Mouse (Mus musculus): ENCODE results near the gene Rpl6. TPM values are rescaled to one million over a fixed set of nuclear protein-coding genes. Genes with fewer than 3 reads are reported as not detected.
"Not testable (repeated sequence)": the region's sequence is repeated elsewhere in the genome, so short reads cannot be mapped to it uniquely, and the experiment has no call there.

Rpl6 gene
- polyA plus RNA-seq, 1 experiment from 2014 or later: 531 TPM

GRCm38 (mm10) chr5:121209755-121210600 is 5.7 kb downstream of the Rpl6 start:
- Histone ChIP-seq H3K79me2 (ENCODE audit: inconsistent target) (peaks cover 30% of the 10 kb centered on the region), H3K4me3 (ENCODE audit: inconsistent target) (no peak overlapping the region), H3K27ac (no peak overlapping the region), H3K36me3 (ENCODE audit: inconsistent target) (peaks cover 68% of the 10 kb centered on the region)
- WGBS (ENCODE audit: missing documents): 94% methylated on average over 6 of the region's 9 CpGs

- Histone ChIP-seq H3K4me3 (ENCODE audit: inconsistent target) (no peak overlapping the region), H3K27ac (no peak overlapping the region), H3K36me3 (ENCODE audit: inconsistent target) (peaks cover 68% of the 10 kb centered on the region), H3K79me2 (ENCODE audit: inconsistent target) (peaks cover 24% of the 10 kb centered on the region)
- 100% methylated on average over 1 of the region's 1 CpGs for WGBS (ENCODE audit: missing documents)
Measured at GRCm38 (mm10) chr5:121210601-121210924, 6.3 kb downstream of the Rpl6 start.

- H3K27ac ChIP-seq: no peak overlapping the region
- peaks cover 9% of the 10 kb centered on the region; the same call in 1 of the 2 replicates for H3K79me2 ChIP-seq (ENCODE audit: inconsistent target)
- H3K36me3 ChIP-seq (ENCODE audit: inconsistent target): peaks cover 52% of the 10 kb centered on the region
- 94% methylated on average over 6 of the region's 6 CpGs for WGBS (ENCODE audit: missing documents)
- H3K4me3 ChIP-seq (ENCODE audit: inconsistent target): no peak overlapping the region
Measured at GRCm38 (mm10) chr5:121212108-121212507, 7.8 kb downstream of the Rpl6 start.

- Histone ChIP-seq H3K36me3 (ENCODE audit: inconsistent target) (peaks cover 26% of the 10 kb centered on the region), H3K27ac (no peak overlapping the region), H3K4me3 (ENCODE audit: inconsistent target) (no peak overlapping the region), H3K79me2 (ENCODE audit: inconsistent target) (no peaks in the 10 kb centered on the region)
- WGBS (ENCODE audit: missing documents): 29% methylated on average over 6 of the region's 7 CpGs
Measured at GRCm38 (mm10) chr5:121214707-121215106, 10.4 kb downstream of the Rpl6 start.

GRCm38 (mm10) chr5:121215380-121216125 is 11.3 kb downstream of the Rpl6 start:
- H3K36me3 ChIP-seq (ENCODE audit: inconsistent target): peaks cover 21% of the 10 kb centered on the region
- no peaks in the 10 kb centered on the region for H3K79me2 ChIP-seq (ENCODE audit: inconsistent target)
- no peak overlapping the region for H3K4me3 ChIP-seq (ENCODE audit: inconsistent target)
- WGBS (ENCODE audit: missing documents): 48% methylated on average over 13 of the region's 13 CpGs
- no peak overlapping the region for H3K27ac ChIP-seq

GRCm38 (mm10) chr5:121216126-121216446 is 11.8 kb downstream of the Rpl6 start:
- Histone ChIP-seq H3K27ac (no peak overlapping the region), H3K79me2 (ENCODE audit: inconsistent target) (peaks cover 5% of the 10 kb centered on the region), H3K4me3 (ENCODE audit: inconsistent target) (no peak overlapping the region), H3K36me3 (ENCODE audit: inconsistent target) (peaks cover 17% of the 10 kb centered on the region)
- 56% methylated on average over 12 of the region's 12 CpGs for WGBS (ENCODE audit: missing documents)

GRCm38 (mm10) chr5:121216584-121217312 is 12.5 kb downstream of the Rpl6 start:
- not testable (repeated sequence) for H3K4me3 ChIP-seq (ENCODE audit: inconsistent target); H3K27ac ChIP-seq

GRCm38 (mm10) chr5:121217313-121217634 is 13.0 kb downstream of the Rpl6 start:
- no peak overlapping the region for H3K27ac ChIP-seq
- WGBS (ENCODE audit: missing documents): 100% methylated on average over 2 of the region's 2 CpGs
- peaks cover 16% of the 10 kb centered on the region for H3K79me2 ChIP-seq (ENCODE audit: inconsistent target)
- peaks cover 6% of the 10 kb centered on the region for H3K36me3 ChIP-seq (ENCODE audit: inconsistent target)
- no peak overlapping the region for H3K4me3 ChIP-seq (ENCODE audit: inconsistent target)

More at GRCm38 (mm10) chr5:121216584-121217312, 12.5 kb downstream of the Rpl6 start:
- WGBS (ENCODE audit: missing documents): 94% methylated on average over 8 of the region's 9 CpGs
- H3K79me2 ChIP-seq (ENCODE audit: inconsistent target): peaks cover 11% of the 10 kb centered on the region
- H3K36me3 ChIP-seq (ENCODE audit: inconsistent target): peaks cover 12% of the 10 kb centered on the region

- H3K36me3 ChIP-seq (ENCODE audit: inconsistent target): no peaks in the 10 kb centered on the region
- H3K4me3 ChIP-seq (ENCODE audit: inconsistent target): no peak overlapping the region
- peaks cover 35% of the 10 kb centered on the region for H3K79me2 ChIP-seq (ENCODE audit: inconsistent target)
- H3K27ac ChIP-seq: no peak overlapping the region
- WGBS (ENCODE audit: missing documents): 100% methylated on average over 1 of the region's 1 CpGs
Measured at GRCm38 (mm10) chr5:121219190-121219589, 14.9 kb downstream of the Rpl6 start.

- Histone ChIP-seq H3K36me3 (ENCODE audit: inconsistent target) (no peaks in the 10 kb centered on the region), H3K27ac (no peak within 1 kb of the TSS), H3K4me3 (ENCODE audit: inconsistent target) (peak within 1 kb of the TSS; percentile 44), H3K79me2 (ENCODE audit: inconsistent target) (peaks cover 43% of the 10 kb centered on the region)
- WGBS (ENCODE audit: missing documents): 1% methylated on average over 80 of the region's 90 CpGs
Measured at GRCm38 (mm10) chr5:121219980-121220731, 15.9 kb downstream of the Rpl6 start, which contains the start of gene Hectd4. Gene Hectd4 (plus strand): TSS chr5:121220219.

GRCm38 (mm10) chr5:121220732-121221301 is 16.5 kb downstream of the Rpl6 start:
- 0% methylated on average over 16 of the region's 38 CpGs for WGBS (ENCODE audit: missing documents)

GRCm38 (mm10) chr5:121221328-121221850 is 17.1 kb downstream of the Rpl6 start:
- Histone ChIP-seq H3K4me3 (ENCODE audit: inconsistent target) (peak overlapping the region; percentile 44; the same call in 1 of the 2 replicates), H3K79me2 (ENCODE audit: inconsistent target) (peaks cover 56% of the 10 kb centered on the region), H3K27ac (no peak overlapping the region), H3K36me3 (ENCODE audit: inconsistent target) (no peaks in the 10 kb centered on the region)
- 52% methylated on average over 22 of the region's 23 CpGs for WGBS (ENCODE audit: missing documents)

More at GRCm38 (mm10) chr5:121220732-121221301, 16.5 kb downstream of the Rpl6 start:
- no peak overlapping the region for H3K27ac ChIP-seq
- peak overlapping the region; percentile 44 for H3K4me3 ChIP-seq (ENCODE audit: inconsistent target)
- H3K36me3 ChIP-seq (ENCODE audit: inconsistent target): no peaks in the 10 kb centered on the region
- peaks cover 50% of the 10 kb centered on the region for H3K79me2 ChIP-seq (ENCODE audit: inconsistent target)

GRCm38 (mm10) chr5:121224020-121224419 is 19.7 kb downstream of the Rpl6 start:
- peaks cover 82% of the 10 kb centered on the region for H3K79me2 ChIP-seq (ENCODE audit: inconsistent target)
- not testable (repeated sequence) for H3K27ac ChIP-seq; H3K36me3 ChIP-seq (ENCODE audit: inconsistent target); H3K4me3 ChIP-seq (ENCODE audit: inconsistent target)
- 93% methylated on average over 3 of the region's 4 CpGs for WGBS (ENCODE audit: missing documents)

- H3K27ac ChIP-seq: no peak overlapping the region
- no peak overlapping the region for H3K4me3 ChIP-seq (ENCODE audit: inconsistent target)
- peaks cover 90% of the 10 kb centered on the region for H3K79me2 ChIP-seq (ENCODE audit: inconsistent target)
- WGBS (ENCODE audit: missing documents): 64% methylated on average over 3 of the region's 3 CpGs
- no peaks in the 10 kb centered on the region for H3K36me3 ChIP-seq (ENCODE audit: inconsistent target)
Measured at GRCm38 (mm10) chr5:121224856-121225255, 20.6 kb downstream of the Rpl6 start.
